Mouse (Mus musculus): ENCODE data around the gene Gle1.
A peak's percentile ranks its signal among the peaks of the same experiment; 100 is the strongest.

The Gle1 gene

GRCm38 (mm10) chr2:29964354-29965249 lies 29.4 kb downstream of the Gle1 start:
- no peak for DNase-seq (ENCODE audit: low read depth, low spot score)

- DNase-seq (ENCODE audit: low read depth, low spot score) = peak; percentile 90
These were observed 30.1 kb downstream of the Gle1 start, which contains the start of gene Sptan1 for GRCm38 (mm10) chr2:29965250-29965843. Gene Sptan1 (plus strand): TSS chr2:29965560.

GRCm38 (mm10) chr2:29965906-29966305 lies 30.7 kb downstream of the Gle1 start:
- DNase-seq (ENCODE audit: low read depth, low spot score) = no peak

- DNase-seq (ENCODE audit: low read depth, low spot score) = no peak
These were observed 31.6 kb downstream of the Gle1 start for GRCm38 (mm10) chr2:29966826-29967225.

GRCm38 (mm10) chr2:29967768-29968167 lies 32.5 kb downstream of the Gle1 start:
- DNase-seq (ENCODE audit: low read depth, low spot score) = no peak

- no peak for DNase-seq (ENCODE audit: low read depth, low spot score)
These were observed 33.4 kb downstream of the Gle1 start for GRCm38 (mm10) chr2:29968638-29969037.

GRCm38 (mm10) chr2:29971838-29972635 lies 36.8 kb downstream of the Gle1 start:
- no peak for DNase-seq (ENCODE audit: low read depth, low spot score)

- DNase-seq (ENCODE audit: low read depth, low spot score) = no peak
These were observed 38.3 kb downstream of the Gle1 start for GRCm38 (mm10) chr2:29973525-29973924.

GRCm38 (mm10) chr2:29977307-29977706 lies 42.1 kb downstream of the Gle1 start:
- DNase-seq (ENCODE audit: low read depth, low spot score) = no peak

GRCm38 (mm10) chr2:29980661-29981060 lies 45.4 kb downstream of the Gle1 start:
- DNase-seq (ENCODE audit: low read depth, low spot score) = no peak

GRCm38 (mm10) chr2:29991962-29992361 lies 56.7 kb downstream of the Gle1 start:
- DNase-seq (ENCODE audit: low read depth, low spot score) = no peak

GRCm38 (mm10) chr2:30009101-30009500 lies 73.9 kb downstream of the Gle1 start:
- no peak for DNase-seq (ENCODE audit: low read depth, low spot score)

All from brain, embryonic 18.5 days (tissue).